Mouse (Mus musculus) cerebellum, adult 2 months (tissue): ENCODE measurements around the gene Rfx2. TPM values are rescaled to one million over a fixed set of nuclear protein-coding genes. Genes with fewer than 3 reads are reported as not detected.

ENCODE experiments used
- DNase-seq, 2 experiments: peaks; one replicate each; pipeline ENCODE4 v3.0.0; 2021
- H3K27ac ChIP-seq: fragments of 200-500 bp; 2 replicates; pipeline ENCODE4 v1.5.1; 2012; ENCODE audit warnings: low read length, control low read depth, inconsistent platforms; ENCODE audit not compliant: insufficient read depth
- H3K27me3 ChIP-seq: fragments of 200-500 bp; 2 replicates; pipeline ENCODE4 v1.6.1; 2012; ENCODE audit warnings: inconsistent platforms, mild to moderate bottlenecking, low read length, moderate library complexity; ENCODE audit not compliant: control insufficient read depth, insufficient read depth
- H3K4me1 ChIP-seq: fragments of 200-500 bp; 2 replicates; pipeline ENCODE4 v1.6.1; 2011; ENCODE audit warnings: low read length; ENCODE audit not compliant: control insufficient read depth, insufficient read depth
- H3K4me3 ChIP-seq: fragments of 200-500 bp; replicated peaks from 2 replicates; pipeline ENCODE3; 2011; ENCODE audit warnings: mild to moderate bottlenecking, low read depth, low read length, control low read depth; ENCODE audit not compliant: insufficient read depth
- CTCF ChIP-seq: fragments of 200-500 bp; IDR thresholded peaks from 2 replicates; pipeline ENCODE4 v1.5.1; 2011; ENCODE audit warnings: low read depth, mild to moderate bottlenecking, control low read depth, low read length, moderate library complexity, borderline replicate concordance; ENCODE audit not compliant: insufficient read depth
- POLR2A ChIP-seq: fragments of 200-500 bp; IDR thresholded peaks from 2 replicates; pipeline ENCODE4 v1.6.1; 2011; ENCODE audit warnings: low read length, control low read depth, borderline replicate concordance; ENCODE audit not compliant: insufficient read depth
- WGBS: fragments of 180-500 bp; shearing (Covaris S2); methylation state at CpG from one replicate; pipeline ENCODE4 v1.1.7; 2018; 5-methylcytosine and 5-hydroxymethylcytosine counted together
- polyA plus RNA-seq: library from polyadenylated mRNA; depleted of rRNA; stranded (reverse); fragments of >200 nt; gene quantifications from 2 replicates; pipeline ENCODE4 v1.2.3, GENCODE M21; 2012

The Rfx2 gene
- polyA plus RNA-seq, 1 experiment = 3.1 TPM

GRCm38 (mm10) chr17:56831111-56831816 lies 451 bp upstream of the Rfx2 start:
- Histone ChIP-seq H3K27ac (no peak overlapping the region), H3K27me3 (no peaks in the 10 kb centered on the region), H3K4me3 (peak overlapping the region; percentile 58), H3K4me1 (no peaks in the 10 kb centered on the region)
- TF ChIP-seq POLR2A = no peak
- TF ChIP-seq CTCF = peak; percentile 17; the same call in 1 of the 2 replicates
- under 1% methylated on average over 42 of the region's 42 CpGs for WGBS
- DNase-seq = peak; percentile 98 to 99

- H3K4me1 ChIP-seq = no peaks in the 10 kb centered on the region
- TF ChIP-seq CTCF (no peak), POLR2A (no peak)
- peak overlapping the region; percentile 19 for H3K4me3 ChIP-seq
- H3K27ac ChIP-seq = no peak overlapping the region
- WGBS = 2% methylated on average over 27 of the region's 27 CpGs
- H3K27me3 ChIP-seq = no peaks in the 10 kb centered on the region
- peak in 1 of 2 experiments; percentile 27 for DNase-seq
Measured at GRCm38 (mm10) chr17:56829795-56830194, 1.0 kb downstream of the Rfx2 start.

- WGBS = 51% methylated on average over 11 of the region's 11 CpGs
- no peak overlapping the region for H3K27ac ChIP-seq
- no peaks in the 10 kb centered on the region for H3K27me3 ChIP-seq
- H3K4me1 ChIP-seq = no peaks in the 10 kb centered on the region
- TF ChIP-seq POLR2A (no peak), CTCF (no peak)
- peak overlapping the region; percentile 4 for H3K4me3 ChIP-seq
- DNase-seq = no peak
Measured at GRCm38 (mm10) chr17:56829171-56829570, 1.6 kb downstream of the Rfx2 start.

GRCm38 (mm10) chr17:56826718-56827117 lies 4.1 kb downstream of the Rfx2 start:
- H3K4me3 ChIP-seq = no peak overlapping the region
- DNase-seq = no peak
- WGBS = 96% methylated on average over 2 of the region's 2 CpGs
- no peak for TF ChIP-seq POLR2A
- TF ChIP-seq CTCF = no peak
- no peaks in the 10 kb centered on the region for H3K4me1 ChIP-seq
- no peaks in the 10 kb centered on the region for H3K27me3 ChIP-seq
- H3K27ac ChIP-seq = no peak overlapping the region

- WGBS = 76% methylated on average over 2 of the region's 2 CpGs
- H3K27me3 ChIP-seq = no peaks in the 10 kb centered on the region
- no peak overlapping the region for H3K27ac ChIP-seq
- DNase-seq = no peak
- no peaks in the 10 kb centered on the region for H3K4me1 ChIP-seq
- TF ChIP-seq POLR2A (no peak), CTCF (no peak)
- H3K4me3 ChIP-seq = no peak overlapping the region
Measured at GRCm38 (mm10) chr17:56823352-56823751, 7.5 kb downstream of the Rfx2 start.

GRCm38 (mm10) chr17:56822380-56822779 lies 8.4 kb downstream of the Rfx2 start:
- Histone ChIP-seq H3K27ac (no peak overlapping the region), H3K27me3 (no peaks in the 10 kb centered on the region), H3K4me3 (no peak overlapping the region), H3K4me1 (no peaks in the 10 kb centered on the region)
- no peak for DNase-seq
- WGBS = 92% methylated on average over 2 of the region's 2 CpGs
- TF ChIP-seq CTCF = no peak

GRCm38 (mm10) chr17:56819694-56820111 lies 11.1 kb downstream of the Rfx2 start:
- 38% methylated on average over 8 of the region's 8 CpGs for WGBS
- no peaks in the 10 kb centered on the region for H3K27me3 ChIP-seq
- H3K4me1 ChIP-seq = no peaks in the 10 kb centered on the region
- no peak for TF ChIP-seq POLR2A
- TF ChIP-seq CTCF = no peak
- peak overlapping the region; percentile 16; the same call in 1 of the 2 replicates for H3K27ac ChIP-seq
- DNase-seq = no peak
- H3K4me3 ChIP-seq = no peak overlapping the region

- H3K27ac ChIP-seq = no peak overlapping the region
- TF ChIP-seq POLR2A = no peak
- H3K4me3 ChIP-seq = no peak overlapping the region
- H3K4me1 ChIP-seq = no peaks in the 10 kb centered on the region
- no peak for DNase-seq
- WGBS = 68% methylated on average over 6 of the region's 6 CpGs
- H3K27me3 ChIP-seq = no peaks in the 10 kb centered on the region
Measured at GRCm38 (mm10) chr17:56819032-56819545, 11.7 kb downstream of the Rfx2 start.
